25 mouse cellular contexts compared by ENCODE assay signal in the genomic region with DNA sequence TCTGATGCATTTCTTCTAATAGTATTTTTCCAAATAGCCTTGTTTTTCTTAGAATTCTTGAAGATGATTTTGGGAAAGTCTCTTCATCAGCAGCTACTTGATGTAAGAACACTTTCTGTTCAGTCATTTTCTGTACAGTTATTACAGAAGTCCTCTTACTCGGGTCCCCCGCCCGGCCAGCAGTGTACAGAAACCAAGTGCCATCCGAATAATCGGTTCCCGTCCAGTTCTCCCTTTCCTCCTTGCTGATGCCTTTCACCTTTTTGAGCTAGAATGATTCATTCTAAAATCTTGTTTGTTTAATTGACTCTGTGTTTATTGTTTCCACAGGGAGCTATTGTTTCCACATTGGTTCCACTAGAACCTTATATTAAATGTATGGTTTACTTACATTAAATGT. TPM values are rescaled to one million over a fixed set of nuclear protein-coding genes. Genes with fewer than 3 reads are reported as not detected.
A peak's percentile ranks its signal among the peaks of the same experiment; 100 is the strongest.
DNase-seq lines count a peak whose midpoint lies in the region; ATAC-seq and TF ChIP-seq lines count a peak whose summit lies in the region.
"Had no signal": no experiment of that assay in that cellular context is flagged by ENCODE, and none has a peak within 500 bp of the region (broad histone marks: within the 10 kb centered on the region; RNA-seq: fewer than 3 reads in every experiment).

No protein-coding gene starts in this region.

- H3K4me2 ChIP-seq in heart, embryonic 11.5 days, result peak overlapping the region; percentile 35
- H3K4me2 ChIP-seq in CH12.LX (ENCODE audit: insufficient read depth, low read depth, poor library complexity, severe bottlenecking), result peak overlapping the region; percentile 69
- peak overlapping the region; percentile 70 for H3K4me2 ChIP-seq in liver, embryonic 14.5 days (ENCODE audit: low read depth)
- no peak overlapping the region for H3K4me2 ChIP-seq in hindbrain, postnatal 0 days (ENCODE audit: low read depth, low read length)
- H3K4me2 ChIP-seq: forebrain, embryonic 15.5 days; hindbrain, embryonic 13.5 days; midbrain, embryonic 15.5 days; neural tube, embryonic 15.5 days had no signal

- TF ChIP-seq CTCF in CH12.LX (conservative IDR thresholded peaks at IDR 0.05 in 1 of 2, IDR thresholded peaks at IDR 0.05 in 1 of 2; ENCODE audit: low read depth in 2 of 2, low read length in 2 of 2), result no peak
- no peak for TF ChIP-seq CTCF in liver, embryonic 14.5 days (IDR thresholded peaks at IDR 0.05; ENCODE audit: low read depth)
- no peak for TF ChIP-seq CTCF in hindbrain, postnatal 0 days (IDR thresholded peaks at IDR 0.05; ENCODE audit: low read depth)
- no peak for TF ChIP-seq CTCF in layer of hippocampus, adult 2 months (conservative IDR thresholded peaks at IDR 0.05)

- H3K9me3 ChIP-seq in heart, embryonic 11.5 days (replicated peaks; ENCODE audit: control insufficient read depth, low read length), result no peaks in the 10 kb centered on the region
- H3K9me3 ChIP-seq in CH12.LX (replicated peaks; ENCODE audit: low read length), result peaks cover 2% of the 10 kb centered on the region
- H3K9me3 ChIP-seq in liver, embryonic 14.5 days (ENCODE audit: control insufficient read depth, low read length), result no peaks in the 10 kb centered on the region
- H3K9me3 ChIP-seq in hindbrain, postnatal 0 days (ENCODE audit: low read length), result no peaks in the 10 kb centered on the region
- H3K9me3 ChIP-seq: forebrain, embryonic 15.5 days; hindbrain, embryonic 13.5 days; midbrain, embryonic 15.5 days; neural tube, embryonic 15.5 days had no signal

- ATAC-seq in heart, embryonic 11.5 days (replicated peaks; ENCODE audit: insufficient number of reproducible peaks, low FRiP score, low TSS enrichment), result no peak
- ATAC-seq in liver, embryonic 14.5 days (ENCODE audit: insufficient read depth), result no peak
- ATAC-seq in hindbrain, postnatal 0 days, result no peak
- ATAC-seq: forebrain, embryonic 15.5 days; midbrain, embryonic 15.5 days had no signal

- dilution Hi-C loops in CH12.LX (cut with MboI; ENCODE audit: extremely low pct_ligation_motif_present, extremely low pct_unique_long_range_greater_than_20kb, low sequenced_read_pairs), result no loop called here

- TF ChIP-seq EP300 in CH12.LX (IDR thresholded peaks at IDR 0.05; ENCODE audit: low read length), result 0 out of 2 replicates have a peak, but pooled peaks have one; percentile 8
- no peak for TF ChIP-seq EP300 in liver, embryonic 14.5 days (IDR thresholded peaks at IDR 0.05; ENCODE audit: low read depth)

- in situ Hi-C loops in CH12.LX (cut with MboI; ENCODE audit: low pct_ligation_motif_present, low pct_unique_long_range_greater_than_20kb, low sequenced_read_pairs), result no loop called here

- no peak for TF ChIP-seq POLR2A in CH12.LX (IDR thresholded peaks at IDR 0.05; ENCODE audit: low read depth, low read length)

- no peaks in the 10 kb centered on the region for H3K36me3 ChIP-seq in heart, embryonic 11.5 days (ENCODE audit: control insufficient read depth, insufficient read depth, low read length)
- H3K36me3 ChIP-seq in CH12.LX (replicated peaks in 1 of 2; ENCODE audit: control insufficient read depth in 1 of 2, insufficient read depth in 1 of 2, low read length in 1 of 2), result peaks cover 12 to 34% of the 10 kb centered on the region in 2 experiments
- H3K36me3 ChIP-seq in liver, embryonic 14.5 days (replicated peaks; ENCODE audit: control insufficient read depth, insufficient read depth, low read depth), result no peaks in the 10 kb centered on the region
- no peaks in the 10 kb centered on the region for H3K36me3 ChIP-seq in hindbrain, postnatal 0 days (ENCODE audit: insufficient read depth, low read length)
- H3K36me3 ChIP-seq: forebrain, embryonic 15.5 days; hindbrain, embryonic 13.5 days; midbrain, embryonic 15.5 days; neural tube, embryonic 15.5 days had no signal

- H3K27me3 ChIP-seq in heart, embryonic 11.5 days (ENCODE audit: control insufficient read depth, insufficient read depth, low read length), result no peaks in the 10 kb centered on the region
- no peaks in the 10 kb centered on the region for H3K27me3 ChIP-seq in CH12.LX (replicated peaks)
- no peaks in the 10 kb centered on the region for H3K27me3 ChIP-seq in liver, embryonic 14.5 days (ENCODE audit: control insufficient read depth, insufficient read depth, low read length)
- H3K27me3 ChIP-seq in hindbrain, postnatal 0 days (ENCODE audit: insufficient read depth, low read length), result no peaks in the 10 kb centered on the region
- H3K27me3 ChIP-seq: forebrain, embryonic 15.5 days; hindbrain, embryonic 13.5 days; midbrain, embryonic 15.5 days; neural tube, embryonic 15.5 days had no signal

- WGBS in heart, embryonic 11.5 days (ENCODE audit: insufficient replicate concordance), result 86% methylated on average over 6 of the region's 6 CpGs
- WGBS in liver, embryonic 14.5 days (ENCODE audit: insufficient replicate concordance), result 44% methylated on average over 6 of the region's 6 CpGs
- 87% methylated on average over 6 of the region's 6 CpGs for WGBS in hindbrain, postnatal 0 days

- no peak overlapping the region for H3K9ac ChIP-seq in heart, embryonic 11.5 days (ENCODE audit: low read depth, low read length)
- peak overlapping the region; percentile 53; the same call in 1 of the 2 replicates for H3K9ac ChIP-seq in CH12.LX (ENCODE audit: insufficient read depth, low read depth)
- H3K9ac ChIP-seq in liver, embryonic 14.5 days (replicated peaks), result peak overlapping the region; percentile 55
- H3K9ac ChIP-seq in hindbrain, postnatal 0 days (replicated peaks; ENCODE audit: low read length), result no peak overlapping the region
- H3K9ac ChIP-seq: forebrain, embryonic 15.5 days; hindbrain, embryonic 13.5 days; midbrain, embryonic 15.5 days; neural tube, embryonic 15.5 days had no signal

- no peak for DNase-seq in heart, adult 8-10 months (ENCODE audit: low spot score)
- DNase-seq in CH12.LX (ENCODE audit: extremely low read depth) (no peak), MEL-GATA-1-ER (ENCODE audit: extremely low read depth, low read depth) (peak; percentile 25)
- DNase-seq in liver, embryonic 14.5 days (ENCODE audit: low read depth in 3 of 3, low spot score in 3 of 3), result no peak
- no peak for DNase-seq in hindbrain, postnatal 0 days (ENCODE audit: low spot score)
- no peak for DNase-seq in urinary bladder, postnatal 10 days (ENCODE audit: low spot score)
- DNase-seq in layer of hippocampus, adult 2 months (ENCODE audit: low spot score in 2 of 2), result no peak
- DNase-seq: adrenal gland, postnatal 14 days; cerebellum, adult 11-12 months; cerebellum, postnatal 14 days; gastrocnemius, adult 2 months; gastrocnemius, postnatal 36 days; heart, adult 2 months; heart, postnatal 4 days; kidney, adult 11 months; kidney, postnatal 14 days; lung, postnatal 4 days; retina, postnatal 1 day; right cerebral cortex, postnatal 14 days; thymus, postnatal 4 days had no signal

- TF ChIP-seq RAD21 in CH12.LX (IDR thresholded peaks at IDR 0.05; ENCODE audit: low read depth, low read length), result no peak

- H3K79me2 ChIP-seq in CH12.LX (replicated peaks; ENCODE audit: control insufficient read depth, extremely low read depth, insufficient read depth, poor library complexity, severe bottlenecking), result peaks cover 84% of the 10 kb centered on the region

- peaks cover 6% of the 10 kb centered on the region for H3K4me1 ChIP-seq in heart, embryonic 11.5 days (ENCODE audit: control insufficient read depth, insufficient read depth, low read length)
- H3K4me1 ChIP-seq in CH12.LX (ENCODE audit: control insufficient read depth in 1 of 2, insufficient read depth in 2 of 2), result peaks cover 9 to 63% of the 10 kb centered on the region in 2 experiments
- H3K4me1 ChIP-seq in liver, embryonic 14.5 days (replicated peaks; ENCODE audit: control insufficient read depth in 2 of 2, insufficient read depth in 2 of 2, low read length in 1 of 2), result peaks cover 55 to 67% of the 10 kb centered on the region in 2 experiments
- no peaks in the 10 kb centered on the region for H3K4me1 ChIP-seq in hindbrain, postnatal 0 days (ENCODE audit: insufficient read depth, low read length)
- H3K4me1 ChIP-seq: forebrain, embryonic 15.5 days; hindbrain, embryonic 13.5 days; midbrain, embryonic 15.5 days; neural tube, embryonic 15.5 days had no signal

- no peak overlapping the region for H3K27ac ChIP-seq in heart, embryonic 11.5 days (ENCODE audit: low read depth, low read length)
- no peak overlapping the region for H3K27ac ChIP-seq in CH12.LX (ENCODE audit: insufficient read depth, low read depth)
- peak overlapping the region; percentile 94 for H3K27ac ChIP-seq in liver, embryonic 14.5 days
- no peak overlapping the region for H3K27ac ChIP-seq in hindbrain, postnatal 0 days
- no peak overlapping the region for H3K27ac ChIP-seq in layer of hippocampus, adult 2 months
- H3K27ac ChIP-seq: forebrain, embryonic 15.5 days; gastrocnemius, adult 2 months; heart, adult 2 months; hindbrain, embryonic 13.5 days; midbrain, embryonic 15.5 days; neural tube, embryonic 15.5 days had no signal

- no peak overlapping the region for H3K4me3 ChIP-seq in heart, embryonic 11.5 days (ENCODE audit: low read depth, low read length)
- H3K4me3 ChIP-seq in CH12.LX (replicated peaks in 1 of 3; ENCODE audit: low read depth in 2 of 3, low read length in 2 of 3, poor library complexity in 1 of 3), result no peak overlapping the region
- H3K4me3 ChIP-seq in liver, embryonic 14.5 days (ENCODE audit: insufficient read depth in 1 of 2, low read depth in 2 of 2, low read length in 2 of 2), result peak overlapping the region in 1 of 2 experiments; percentile 30; a peak in 2 of 4 replicates
- no peak overlapping the region for H3K4me3 ChIP-seq in hindbrain, postnatal 0 days (ENCODE audit: low read length)
- H3K4me3 ChIP-seq in layer of hippocampus, adult 2 months, result no peak overlapping the region
- H3K4me3 ChIP-seq: forebrain, embryonic 15.5 days; gastrocnemius, adult 2 months; heart, adult 2 months; hindbrain, embryonic 13.5 days; midbrain, embryonic 15.5 days; neural tube, embryonic 15.5 days had no signal

RNA-seq across cellular contexts. Expression of a gene that starts 49.4 kb away (rescaled TPM):
- 35.7 and 38.2 TPM in 2 replicates for polyA plus RNA-seq in heart, embryonic 11.5 days (2014; fragmentation: Nextera tagmentation; extraction: Ambion mirVana)
- 10 to 100 TPM; 20.6 to 24.0 (median 21.6) TPM for total RNA-seq in heart, adult 8-10 months (2022)
- total RNA-seq in CH12.LX (2012; rRNA removed), result 31.3 and 36.8 TPM in 2 replicates
- 36.2 and 39.9 TPM in 2 replicates for total RNA-seq in CH12.LX (2014; rRNA removed)
- 68.5 and 69.4 TPM in 2 replicates for polyA plus RNA-seq in CH12.LX (2012; ENCODE audit: insufficient read length, low read depth)
- polyA plus RNA-seq in liver, embryonic 14.5 days (2012; rRNA removed), result 3.1 and 6.2 TPM in 2 replicates
- polyA plus RNA-seq in liver, embryonic 14.5 days (2014; fragmentation: Nextera tagmentation; extraction: Ambion mirVana), result 14.2 and 16.8 TPM in 2 replicates
- 20.6 and 27.7 TPM in 2 replicates for total RNA-seq in hindbrain, postnatal 0 days (2014; rRNA removed)
- polyA plus RNA-seq in hindbrain, postnatal 0 days (2015; fragmentation: Nextera tagmentation; extraction: Ambion mirVana), result 49.9 and 51.2 TPM in 2 replicates
- total RNA-seq in layer of hippocampus, adult 2 months (2021), result 10 to 100 TPM; 50.4 to 52.8 TPM

RNA-seq across cellular contexts. Expression of a gene that starts 49.8 kb away (rescaled TPM):
- 8.3 and 8.6 TPM in 2 replicates for polyA plus RNA-seq in heart, embryonic 11.5 days (2014; fragmentation: Nextera tagmentation; extraction: Ambion mirVana)
- total RNA-seq in heart, adult 8-10 months (2022), result 10 to 100 TPM in 3 of 4 experiments, 1 to 10 TPM in 1; 9.9 to 12.5 (median 12.0) TPM
- 37.1 and 41.2 TPM in 2 replicates for total RNA-seq in CH12.LX (2012; rRNA removed)
- total RNA-seq in CH12.LX (2014; rRNA removed), result 71.7 and 85.2 TPM in 2 replicates
- polyA plus RNA-seq in CH12.LX (2012; ENCODE audit: insufficient read length, low read depth), result 49.6 and 54.4 TPM in 2 replicates
- polyA plus RNA-seq in liver, embryonic 14.5 days (2012; rRNA removed), result 6.0 and 9.3 TPM in 2 replicates
- polyA plus RNA-seq in liver, embryonic 14.5 days (2014; fragmentation: Nextera tagmentation; extraction: Ambion mirVana), result 8.7 and 9.9 TPM in 2 replicates
- total RNA-seq in hindbrain, postnatal 0 days (2014; rRNA removed), result 4.3 and 6.4 TPM in 2 replicates
- 3.4 TPM in 2 replicates for polyA plus RNA-seq in hindbrain, postnatal 0 days (2015; fragmentation: Nextera tagmentation; extraction: Ambion mirVana)
- 1 to 10 TPM; 4.6 to 4.8 TPM for total RNA-seq in layer of hippocampus, adult 2 months (2021)

RNA-seq across cellular contexts. Expression of a gene that starts 56.7 kb away (rescaled TPM):
- 118 and 119 TPM in 2 replicates for polyA plus RNA-seq in heart, embryonic 11.5 days (2014; fragmentation: Nextera tagmentation; extraction: Ambion mirVana)
- total RNA-seq in heart, adult 8-10 months (2022), result 10 to 100 TPM; 61.8 to 67.5 (median 62.6) TPM
- 91.9 and 103 TPM in 2 replicates for total RNA-seq in CH12.LX (2012; rRNA removed)
- 114 and 141 TPM in 2 replicates for total RNA-seq in CH12.LX (2014; rRNA removed)
- 118 and 153 TPM in 2 replicates for polyA plus RNA-seq in CH12.LX (2012; ENCODE audit: insufficient read length, low read depth)
- 3.0 and 15.2 TPM in 2 replicates for polyA plus RNA-seq in liver, embryonic 14.5 days (2012; rRNA removed)
- polyA plus RNA-seq in liver, embryonic 14.5 days (2014; fragmentation: Nextera tagmentation; extraction: Ambion mirVana), result 44.7 and 48.5 TPM in 2 replicates
- total RNA-seq in hindbrain, postnatal 0 days (2014; rRNA removed), result 16.0 and 16.4 TPM in 2 replicates
- 87.3 and 88.4 TPM in 2 replicates for polyA plus RNA-seq in hindbrain, postnatal 0 days (2015; fragmentation: Nextera tagmentation; extraction: Ambion mirVana)
- total RNA-seq in layer of hippocampus, adult 2 months (2021), result 10 to 100 TPM; 89.7 to 92.1 TPM

Comparison
In these comparisons a context has a peak if more than half of its experiments do, and no peak if none do; other contexts are left out.
1. H3K9ac ChIP-seq: peak in CH12.LX (single experiment) and liver, embryonic 14.5 days (single experiment); none in heart, embryonic 11.5 days (single experiment) and hindbrain, postnatal 0 days (single experiment).